Mouse (Mus musculus): ENCODE measurements around the gene Pex12.

- TF ChIP-seq POLR2A (IDR thresholded peaks at IDR 0.05; ENCODE audit: low read depth, low read length): peak; percentile 44
- TF ChIP-seq CTCF (IDR thresholded peaks at IDR 0.05; ENCODE audit: extremely low read depth, insufficient read depth, insufficient read length, insufficient replicate concordance): no peak
Measured at GRCm38 (mm10) chr11:83271151-83271950, 31.0 kb downstream of the Pex12 start.

All from spleen, adult 2 months (tissue).